Mouse (Mus musculus) lung, postnatal 14 days (tissue): Measurements from ENCODE around the gene Olfr312.
"Not testable (repeated sequence)": the region's sequence is repeated elsewhere in the genome, so short reads cannot be mapped to it uniquely, and the experiment has no call there.

Experiments used
- DNase-seq: peaks from one replicate; pipeline ENCODE4 v3.0.0; 2021

The Olfr312 gene

DNA sequence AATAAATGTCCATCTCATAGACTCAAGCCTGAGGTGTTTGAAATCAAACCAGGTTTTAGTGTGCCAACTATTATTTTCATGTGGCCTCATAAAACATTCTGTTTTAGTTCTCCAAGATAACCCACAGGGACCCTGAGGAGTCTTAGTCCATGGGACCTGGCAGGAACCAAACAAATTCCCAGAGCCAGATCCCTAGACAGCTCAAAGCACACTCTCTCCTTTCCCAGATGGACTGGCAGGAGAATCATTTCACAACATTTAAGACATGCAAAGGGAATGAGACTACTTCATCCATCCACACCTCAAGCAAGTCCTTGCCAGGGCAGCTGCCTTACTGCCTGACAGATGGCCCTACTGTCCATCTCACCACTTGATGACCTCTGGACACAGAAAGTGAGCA, at the start of gene Olfr312:
Olfr312 (plus strand) TSS at position 301 of the 400 bp plus-strand sequence.
- not testable (repeated sequence) for DNase-seq

DNA sequence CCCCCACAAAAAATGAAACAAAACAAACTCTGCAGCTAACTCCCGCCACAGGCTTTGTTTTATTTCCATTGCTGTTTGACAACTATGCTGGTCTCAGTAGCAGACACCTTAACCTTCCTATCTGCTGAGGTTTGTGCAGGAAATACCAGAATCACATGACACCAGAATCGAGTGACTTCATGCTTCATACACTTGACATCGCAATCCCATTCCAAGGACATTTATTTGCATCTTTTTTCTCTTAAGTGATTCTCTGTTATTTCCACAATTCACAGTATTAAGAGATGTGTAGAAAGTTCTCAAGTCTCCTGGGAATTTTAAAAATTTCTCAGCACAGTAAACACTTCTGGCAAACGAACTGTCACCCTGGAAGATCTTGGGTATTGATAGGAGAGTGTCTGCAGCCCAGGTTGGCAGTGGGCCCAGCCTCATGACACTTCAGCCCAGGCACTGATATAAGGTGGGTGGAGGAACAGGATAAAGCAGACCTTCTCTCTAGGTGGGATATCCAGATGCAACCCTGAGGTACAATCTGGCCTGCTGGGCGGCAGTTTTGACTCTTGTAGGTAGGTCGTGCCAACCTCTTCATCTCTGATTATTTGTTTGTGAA, 46.5 kb upstream of the Olfr312 start, which contains the start of gene Olfr314:
Olfr314 (plus strand) TSS at position 473 of the 610 bp plus-strand sequence.
- DNase-seq, result no peak

DNA sequence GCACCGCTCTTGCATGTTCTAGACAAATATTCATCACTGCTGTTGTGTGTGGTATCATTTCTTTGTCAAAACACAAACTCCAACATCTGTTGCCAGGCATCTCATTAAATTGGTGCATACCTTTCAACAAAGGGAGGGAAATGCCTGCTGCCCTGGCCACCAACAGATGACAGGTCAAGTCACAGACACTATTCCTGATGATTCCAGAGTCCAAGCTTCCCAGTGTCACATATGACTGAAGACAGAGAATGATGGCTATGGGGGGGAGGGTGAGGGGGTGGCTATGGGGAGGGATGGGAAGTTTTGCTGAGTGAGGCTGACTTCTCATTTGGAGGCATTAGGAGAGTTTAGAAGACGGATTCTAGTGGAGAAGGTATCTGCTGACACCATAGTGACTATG, 44.9 kb upstream of the Olfr312 start:
- no peak for DNase-seq

DNA sequence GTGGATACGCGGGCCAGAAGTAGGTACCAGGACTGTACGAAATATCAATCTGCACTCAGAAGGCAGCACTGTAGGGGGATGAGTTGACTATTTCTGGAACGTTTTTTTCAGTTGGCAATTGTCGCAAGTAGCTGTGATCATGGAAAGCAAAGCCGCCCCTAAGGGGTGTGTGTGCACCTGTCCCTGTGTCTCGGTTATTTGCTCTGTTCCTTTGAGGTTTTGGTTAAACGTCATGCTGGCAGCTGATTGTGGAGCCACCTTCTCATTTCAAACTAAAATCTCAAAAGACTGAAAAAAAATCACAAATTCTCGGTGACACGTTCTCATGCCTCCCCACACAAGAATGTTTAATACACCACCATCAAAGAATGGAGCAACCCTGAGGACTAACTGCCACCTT, 41.4 kb upstream of the Olfr312 start:
- DNase-seq, result no peak

DNA sequence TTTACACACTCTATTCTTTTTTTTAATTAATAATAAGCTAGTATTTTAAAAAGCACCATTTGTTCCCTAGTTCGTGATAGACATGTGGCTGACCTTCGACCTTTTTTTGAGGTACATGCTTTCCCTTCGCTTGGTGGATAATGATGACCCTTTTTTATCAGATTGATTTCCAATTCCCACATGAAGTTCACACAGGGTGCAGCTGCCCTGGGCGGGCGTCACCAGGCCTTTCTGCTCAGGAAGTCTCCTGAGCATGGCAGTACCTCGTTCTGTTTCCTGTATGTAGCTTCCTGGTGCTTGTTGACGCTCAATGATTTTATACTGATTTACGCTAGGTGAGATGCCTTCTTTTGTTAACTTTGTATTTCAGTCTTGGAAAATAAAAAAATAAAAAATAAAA, 40.7 kb upstream of the Olfr312 start:
- DNase-seq, result no peak

DNA sequence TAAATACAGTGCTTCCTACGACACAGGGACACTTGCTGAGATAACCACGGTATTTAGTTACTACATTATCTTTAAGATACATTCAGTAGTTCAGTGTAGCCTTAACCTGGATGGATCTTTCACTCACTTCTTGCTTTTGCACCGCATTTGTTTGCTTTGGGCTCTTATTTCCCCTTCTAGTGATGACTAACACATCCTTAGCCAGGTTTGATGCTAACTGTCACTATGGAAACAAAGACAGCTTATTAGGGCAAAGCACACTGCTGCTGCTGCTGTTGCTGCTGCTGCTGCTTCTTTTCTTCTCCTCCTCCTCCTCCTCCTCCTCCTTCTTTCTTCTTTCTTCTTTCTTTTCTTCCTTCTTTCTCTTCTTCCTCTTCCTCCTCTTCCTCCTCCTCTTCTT, 39.5 kb upstream of the Olfr312 start:
- no peak for DNase-seq

DNA sequence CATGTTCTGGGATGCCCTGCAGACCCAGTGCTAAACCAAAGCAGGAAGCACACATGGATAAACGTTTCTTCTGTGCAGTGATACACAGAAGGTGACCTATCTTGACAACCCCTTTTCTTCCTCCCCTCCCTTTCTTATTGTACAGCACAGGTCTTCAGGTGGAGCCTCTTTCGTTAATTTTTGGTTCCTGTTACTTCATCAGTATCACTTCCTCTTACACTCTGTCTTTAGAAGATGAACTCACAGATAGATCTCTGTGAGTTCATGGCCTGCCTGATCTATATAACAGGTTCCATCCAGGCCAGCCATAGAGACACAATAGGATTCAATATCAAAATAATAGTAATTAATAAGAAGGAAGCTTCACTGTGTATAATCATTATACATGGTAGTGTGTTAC, 39.0 kb upstream of the Olfr312 start:
- DNase-seq, result no peak

DNA sequence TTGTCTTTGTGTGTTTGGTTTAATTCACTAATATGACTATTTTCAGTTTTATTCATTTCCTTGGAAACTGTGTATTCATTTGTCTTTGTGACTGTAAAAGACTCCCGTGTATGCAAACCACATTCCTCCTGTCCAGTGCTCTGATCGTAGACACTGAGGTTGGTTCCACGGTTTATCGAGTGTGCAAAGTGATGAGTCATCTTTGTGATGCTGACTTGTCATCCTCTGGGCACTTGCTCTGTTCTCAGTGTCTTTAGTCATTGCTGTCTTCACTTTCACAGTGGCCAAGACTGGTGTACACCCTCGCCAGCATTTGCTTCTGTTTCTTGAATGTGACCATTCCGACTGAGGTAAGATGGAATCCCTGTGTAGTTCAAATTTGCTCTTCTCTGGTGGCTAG, 38.4 kb upstream of the Olfr312 start:
- no peak for DNase-seq

DNA sequence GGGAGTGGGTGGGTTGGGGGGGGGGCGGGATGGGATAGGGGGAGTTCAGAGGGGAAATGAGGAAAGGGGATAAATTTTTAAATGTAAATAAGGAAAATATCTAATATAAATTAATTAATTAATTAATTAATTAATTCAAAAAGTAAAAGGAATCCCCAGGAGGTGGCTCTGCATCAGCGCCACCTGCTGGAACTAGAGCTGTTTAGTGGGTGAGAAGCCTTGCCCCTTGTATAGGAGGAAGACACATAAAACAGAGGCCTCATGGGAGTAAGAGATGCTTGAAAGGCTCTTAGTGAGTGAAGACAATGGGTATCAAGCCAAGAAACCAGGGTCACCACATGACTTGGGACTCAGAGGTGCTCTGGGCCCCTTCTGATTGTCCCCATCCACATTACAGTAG, 33.2 kb upstream of the Olfr312 start:
- DNase-seq, result no peak

DNA sequence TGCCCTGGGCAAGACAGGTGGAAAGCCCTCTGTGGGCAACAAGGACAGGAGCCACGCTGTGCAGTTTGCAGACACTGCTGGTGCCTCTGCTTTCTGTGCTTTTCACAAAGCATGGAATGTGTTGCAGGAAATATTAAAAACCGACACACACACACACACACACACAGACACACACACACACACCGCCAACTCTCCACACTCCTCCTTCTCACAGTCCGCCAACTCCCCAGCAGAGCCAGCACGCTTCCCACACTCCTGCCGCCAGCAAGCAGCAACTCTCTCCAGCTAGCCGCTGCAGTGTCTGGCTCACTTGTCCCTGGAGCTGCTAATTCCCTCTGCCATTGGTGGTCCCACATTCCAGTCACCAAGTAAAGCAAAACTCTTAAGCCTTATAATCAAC, 32.2 kb upstream of the Olfr312 start:
- no peak for DNase-seq

DNA sequence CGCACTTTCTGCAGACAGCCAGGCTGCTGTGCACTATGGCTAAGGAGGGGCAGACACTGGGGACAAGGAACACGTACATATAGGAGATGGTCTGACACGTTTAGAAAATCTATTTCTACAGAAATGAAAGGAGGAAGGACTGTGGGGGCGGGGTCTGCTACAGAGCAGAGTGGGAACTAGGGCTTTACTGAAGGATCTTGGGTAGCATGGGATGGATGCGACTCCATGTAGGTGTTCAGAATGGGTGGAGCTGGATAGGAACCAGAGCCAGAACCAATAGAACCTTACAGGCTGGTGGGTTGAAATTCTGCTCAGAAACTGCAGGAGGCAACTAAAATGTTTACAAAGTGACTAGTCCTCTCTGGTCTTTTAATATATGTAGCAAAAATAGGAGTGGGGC, 29.3 kb upstream of the Olfr312 start:
- DNase-seq, result no peak

DNA sequence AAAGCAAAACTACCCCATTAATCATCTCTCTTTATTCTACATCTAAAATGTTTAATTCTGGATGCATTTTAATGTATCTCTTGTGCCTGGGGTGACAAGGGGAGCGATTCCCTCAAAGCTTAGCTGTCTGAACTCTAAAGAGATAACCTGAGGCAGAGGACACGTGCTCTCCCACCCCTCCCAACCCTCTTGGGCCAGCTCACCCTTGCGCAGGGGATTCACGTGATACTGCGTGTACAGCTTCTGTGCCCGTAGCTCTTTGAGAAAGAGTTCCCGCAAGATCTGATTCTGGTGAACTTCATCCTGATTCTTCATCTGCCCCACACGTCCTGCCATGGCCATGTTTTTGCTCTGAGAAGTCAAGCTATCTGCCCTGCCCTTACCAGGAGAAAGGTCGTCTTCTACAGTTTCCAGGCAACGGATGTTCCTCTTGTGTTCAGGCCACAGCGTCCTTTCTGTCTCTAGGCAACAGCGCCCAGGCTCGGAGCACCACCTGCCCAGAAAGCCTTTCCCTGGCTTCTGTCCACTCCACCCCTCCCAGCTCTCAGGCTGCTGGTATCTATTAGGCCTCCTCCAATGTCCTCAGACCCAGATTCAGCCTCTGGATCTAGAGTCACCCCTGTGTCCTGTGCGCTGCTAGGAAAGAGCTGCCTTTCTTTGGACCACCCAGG, 27.3 kb upstream of the Olfr312 start, which contains the start of gene Fam183b:
Fam183b (minus strand) TSS at position 403 of the 671 bp plus-strand sequence.
- DNase-seq, result no peak

DNA sequence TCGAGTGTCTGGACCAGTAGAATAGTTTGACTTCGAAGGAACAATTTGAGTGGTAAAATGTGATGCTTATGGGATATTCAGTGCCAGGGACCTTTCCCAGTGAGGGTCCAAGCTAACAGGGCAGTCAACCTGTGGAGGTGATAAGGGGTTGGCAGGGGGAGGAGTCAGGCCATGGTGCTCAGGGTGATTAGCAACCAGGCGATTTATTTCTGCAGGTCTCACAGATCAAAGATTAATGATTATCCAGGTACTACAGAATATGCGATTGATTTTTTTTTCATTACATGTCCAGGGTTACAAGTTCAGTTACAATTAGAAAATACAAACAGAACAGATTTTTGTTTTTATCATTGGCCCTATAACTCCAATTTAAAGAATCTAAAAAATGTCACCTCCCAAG, 25.2 kb upstream of the Olfr312 start:
- DNase-seq, result no peak

DNA sequence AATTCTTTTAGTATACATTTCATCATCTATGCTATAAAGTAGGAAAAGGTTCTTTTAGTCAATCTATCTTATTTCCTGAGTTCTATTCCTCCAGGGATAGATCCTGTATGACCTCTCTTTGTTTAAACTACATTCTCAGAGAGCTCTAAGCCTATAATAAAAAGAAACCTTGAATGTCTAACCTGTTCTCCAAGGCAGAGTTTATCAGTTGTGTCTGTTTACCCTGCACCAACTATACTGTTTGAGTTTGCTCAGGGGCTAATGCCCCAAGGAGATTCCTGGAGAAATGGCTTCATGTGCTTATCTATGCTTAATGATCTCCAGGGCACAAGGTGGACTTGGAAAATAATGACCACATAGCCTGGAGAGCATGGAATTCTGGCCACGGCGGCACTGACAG, 24.6 kb upstream of the Olfr312 start:
- DNase-seq, result no peak

DNA sequence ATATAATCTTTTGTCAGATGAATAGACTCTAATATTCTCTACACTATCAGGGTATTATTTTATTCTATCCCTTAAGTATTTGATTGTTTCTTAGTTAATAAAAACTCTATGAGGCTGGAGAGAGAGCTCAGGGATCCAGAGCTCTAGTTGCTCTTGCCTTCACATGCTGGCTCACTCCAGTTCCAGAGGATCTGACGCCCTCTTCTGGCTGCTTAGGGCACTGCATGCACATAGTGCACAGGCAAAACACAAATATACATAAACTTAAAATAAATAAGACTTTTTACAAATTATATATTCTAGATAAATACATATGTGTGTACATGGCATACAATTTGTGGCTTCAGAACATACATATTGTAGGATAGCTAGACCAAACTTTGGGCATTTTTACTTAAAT, 17.0 kb upstream of the Olfr312 start:
- no peak for DNase-seq

DNA sequence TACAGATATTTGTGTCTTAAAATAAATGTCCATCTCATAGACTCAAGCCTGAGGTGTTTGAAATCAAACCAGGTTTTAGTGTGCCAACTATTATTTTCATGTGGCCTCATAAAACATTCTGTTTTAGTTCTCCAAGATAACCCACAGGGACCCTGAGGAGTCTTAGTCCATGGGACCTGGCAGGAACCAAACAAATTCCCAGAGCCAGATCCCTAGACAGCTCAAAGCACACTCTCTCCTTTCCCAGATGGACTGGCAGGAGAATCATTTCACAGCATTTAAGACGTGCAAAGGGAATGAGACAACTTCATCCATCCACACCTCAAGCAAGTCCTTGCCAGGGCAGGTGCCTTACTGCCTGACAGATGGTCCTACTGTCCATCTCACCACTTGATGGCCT, 14.3 kb upstream of the Olfr312 start, which contains the start of gene Olfr313:
Olfr313 (plus strand) TSS at position 301 of the 400 bp plus-strand sequence.
- not testable (repeated sequence) for DNase-seq

DNA sequence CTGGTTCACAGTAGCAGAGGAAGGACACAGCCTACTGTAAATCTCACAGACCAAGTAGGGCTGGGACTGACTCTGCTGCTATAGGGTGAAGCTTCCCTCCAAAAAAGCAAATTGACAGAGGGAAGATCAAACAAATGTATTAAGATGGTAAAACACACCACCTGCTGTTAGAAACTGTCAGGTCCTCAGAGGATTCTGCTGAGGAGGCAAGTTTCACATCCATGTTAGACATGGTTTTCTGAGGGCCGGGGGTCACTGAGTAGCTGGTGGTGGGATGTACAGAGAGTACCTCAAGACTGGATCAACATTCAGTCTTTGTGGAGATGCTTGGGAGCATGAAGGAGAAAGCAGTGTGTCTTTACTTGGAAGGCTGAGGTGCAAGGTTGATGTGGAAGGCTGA, 13.4 kb upstream of the Olfr312 start:
- DNase-seq, result no peak

DNA sequence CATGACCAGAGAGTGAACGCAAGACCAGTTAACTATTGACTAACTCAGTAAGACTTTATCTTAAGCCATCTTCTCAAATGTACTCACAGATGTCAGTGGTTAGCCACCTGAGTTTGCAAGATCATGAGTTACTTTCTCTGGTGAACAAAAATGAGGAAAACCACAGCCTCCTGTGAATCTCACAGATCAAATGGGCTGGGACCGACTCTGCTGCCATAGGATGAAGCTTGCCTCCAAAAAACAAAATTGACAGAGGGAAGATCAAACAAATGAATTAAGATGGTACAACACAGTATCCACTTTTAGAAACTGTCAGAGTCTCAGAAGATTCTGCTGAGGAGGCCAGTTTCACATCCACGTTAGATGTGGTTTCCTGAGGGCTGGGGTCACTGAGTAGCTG, 727 bp downstream of the Olfr312 start:
- no peak for DNase-seq

DNA sequence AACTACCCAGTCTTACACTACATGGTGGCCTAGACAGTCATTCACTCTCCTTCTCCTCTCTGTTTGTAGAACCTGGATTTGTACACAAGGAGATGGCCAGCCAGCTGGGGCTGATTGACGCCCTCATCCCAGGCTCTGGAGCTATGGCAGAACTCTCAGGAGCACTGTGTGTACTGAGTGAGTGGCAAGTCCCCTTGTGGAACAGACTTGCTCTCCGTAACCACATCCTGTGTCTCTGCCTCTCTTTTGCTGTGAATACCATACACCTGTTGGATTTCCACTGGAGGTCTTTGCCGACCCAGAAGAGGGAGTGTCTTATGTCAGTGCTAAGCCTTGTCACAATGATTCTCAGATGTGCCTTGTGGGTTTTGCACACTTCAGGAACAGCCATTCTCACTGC, 3.5 kb downstream of the Olfr312 start:
- not testable (repeated sequence) for DNase-seq

DNA sequence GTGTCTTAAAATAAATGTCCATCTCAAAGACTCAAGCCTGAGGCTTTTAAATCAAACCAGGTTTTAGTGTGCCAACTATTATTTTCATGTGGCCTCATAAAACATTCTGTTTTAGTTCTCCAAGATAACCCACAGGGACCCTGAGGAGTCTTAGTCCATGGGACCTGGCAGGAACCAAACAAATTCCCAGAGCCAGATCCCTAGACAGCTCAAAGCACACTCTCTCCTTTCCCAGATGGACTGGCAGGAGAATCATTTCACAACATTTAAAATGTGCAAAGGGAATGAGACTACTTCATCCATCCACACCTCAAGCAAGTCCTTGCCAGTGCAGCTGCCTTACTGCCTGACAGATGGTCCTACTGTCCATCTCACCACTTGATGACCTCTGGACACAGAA, 9.9 kb downstream of the Olfr312 start, which contains the start of gene Olfr311:
Olfr311 (plus strand) TSS at position 301 of the 400 bp plus-strand sequence.
- not testable (repeated sequence) for DNase-seq

DNA sequence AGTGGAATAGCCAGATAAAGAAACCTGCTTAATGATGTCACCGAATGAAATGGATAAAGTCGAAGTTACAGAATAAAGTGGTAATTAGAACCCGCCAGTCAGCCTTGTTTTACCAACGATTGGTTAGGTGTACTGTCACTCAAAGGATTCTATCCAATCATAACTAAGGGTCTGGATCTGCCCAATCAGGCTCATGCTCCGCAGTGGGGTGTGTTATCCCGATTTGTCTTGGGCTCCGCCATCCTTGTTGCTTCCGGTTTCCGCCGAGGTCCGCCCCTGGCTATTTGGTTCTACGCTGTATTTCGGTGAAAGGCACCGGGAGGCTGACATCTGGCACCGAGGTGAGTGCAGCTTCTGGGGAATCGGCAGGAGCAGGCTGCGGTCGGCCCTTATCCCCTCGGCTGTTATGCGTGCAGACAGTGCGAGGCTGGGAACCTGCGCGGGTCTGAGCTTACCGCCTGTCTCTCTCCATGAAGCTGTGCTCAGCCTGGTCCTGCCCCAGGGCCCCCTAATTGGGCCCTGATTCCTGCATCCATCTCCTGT, 18.0 kb downstream of the Olfr312 start, which contains the start of gene Gm12258:
Gm12258 (plus strand) TSS at position 240 of the 543 bp plus-strand sequence.
- DNase-seq, result peak; percentile 86

DNA sequence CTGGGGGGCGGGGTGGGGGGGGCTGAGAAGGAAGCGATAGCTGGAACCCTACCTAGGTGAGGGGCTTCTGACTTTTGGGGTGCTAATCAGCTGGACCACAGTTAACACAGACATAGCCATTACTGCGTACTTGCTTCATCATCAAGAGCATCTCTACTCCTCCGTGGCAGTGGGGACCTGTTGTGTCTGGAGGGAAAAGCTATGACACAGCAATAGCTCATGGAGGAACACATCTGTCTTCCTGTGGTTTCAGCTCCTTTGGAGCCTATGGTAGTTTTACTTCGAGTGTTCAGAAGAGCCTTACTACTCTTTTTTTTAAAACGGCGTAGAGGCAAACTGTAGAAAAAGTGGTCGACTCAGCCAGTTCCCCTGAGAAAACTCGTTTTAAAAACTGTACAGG, 18.6 kb downstream of the Olfr312 start:
- no peak for DNase-seq

DNA sequence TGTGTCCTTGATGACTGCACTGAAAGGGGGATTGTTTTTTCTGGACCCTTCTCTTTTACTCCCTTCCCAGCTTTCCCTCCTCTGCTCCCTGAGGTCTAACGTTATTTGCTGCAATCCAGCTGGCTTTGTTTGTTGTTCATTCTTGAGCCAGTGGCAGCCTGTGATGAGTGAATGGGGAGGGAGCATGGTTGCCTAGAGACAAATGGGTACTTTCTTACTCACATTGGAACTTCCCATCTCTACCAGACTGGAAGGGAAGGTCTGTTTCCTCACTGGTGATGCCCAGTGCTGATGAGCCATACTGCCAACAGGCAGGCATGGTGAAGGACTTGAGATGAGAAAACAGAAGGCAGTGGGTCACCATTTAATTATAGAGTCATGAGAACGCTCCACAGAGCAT, 20.7 kb downstream of the Olfr312 start:
- no peak for DNase-seq

DNA sequence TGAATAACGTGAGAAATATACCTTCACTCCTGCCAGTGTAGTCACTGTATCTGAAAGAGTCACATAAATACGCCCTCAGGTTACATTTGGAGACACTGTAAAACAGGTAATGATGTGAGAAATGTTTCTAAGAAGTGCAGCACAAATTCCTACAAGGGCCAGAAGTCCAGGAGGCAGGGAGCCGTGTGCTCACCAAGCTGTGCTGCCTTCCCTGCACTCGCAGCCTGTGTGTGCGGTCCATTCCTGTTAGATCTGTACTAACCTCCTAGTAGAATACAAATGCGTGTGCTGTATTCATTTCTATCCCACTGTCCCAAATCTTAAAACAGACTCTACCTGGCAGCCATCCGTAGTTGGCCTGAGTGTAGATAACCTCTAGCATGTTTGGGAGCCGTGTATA, 31.7 kb downstream of the Olfr312 start:
- DNase-seq, result no peak
